Mouse (Mus musculus) embryonic facial prominence, embryonic 10.5 days (tissue): Measurements from ENCODE around the gene Bhlha15. TPM values are rescaled to one million over a fixed set of nuclear protein-coding genes. Genes with fewer than 3 reads are reported as not detected.
A peak's percentile ranks its signal among the peaks of the same experiment; 100 is the strongest.

Experiments used
- DNase-seq: peaks from one replicate; pipeline ENCODE4 v3.0.0-alpha.2; 2017; ENCODE audit warnings: low spot score
- H3K27ac ChIP-seq: fragments of 300-500 bp; sonication (generic); replicated peaks from 2 replicates; pipeline ENCODE4 v1.5.1; 2016; ENCODE audit warnings: mild to moderate bottlenecking
- H3K27me3 ChIP-seq: fragments of 300-500 bp; sonication (generic); replicated peaks from 2 replicates; pipeline ENCODE4 v1.6.1; 2016; ENCODE audit warnings: low read depth, mild to moderate bottlenecking; ENCODE audit not compliant: poor library complexity, severe bottlenecking
- H3K36me3 ChIP-seq: fragments of 300-500 bp; sonication (generic); replicated peaks from 2 replicates; pipeline ENCODE4 v1.6.1; 2016; ENCODE audit warnings: mild to moderate bottlenecking, moderate library complexity
- H3K4me1 ChIP-seq: fragments of 300-500 bp; sonication (generic); 2 replicates; pipeline ENCODE4 v1.6.1; 2016
- H3K4me3 ChIP-seq: fragments of 300-500 bp; sonication (generic); 2 replicates; pipeline ENCODE4 v1.5.1; 2016; ENCODE audit warnings: mild to moderate bottlenecking, moderate library complexity
- H3K9me3 ChIP-seq: fragments of 300-500 bp; sonication (generic); 2 replicates; pipeline ENCODE4 v1.6.1; 2016; ENCODE audit warnings: mild to moderate bottlenecking
- WGBS: fragments of 180-500 bp; shearing (Covaris S2); methylation state at CpG from one replicate; pipeline ENCODE4 v1.1.7; 2016; 5-methylcytosine and 5-hydroxymethylcytosine counted together
- polyA plus RNA-seq: library from polyadenylated mRNA; unstranded; fragments of >200 nt; fragmentation: Nextera tagmentation; extraction: Ambion mirVana; gene quantifications from 2 replicates; pipeline ENCODE4 v1.2.1, GENCODE M21; 2016

The Bhlha15 gene
- polyA plus RNA-seq, 1 experiment from 2014 or later = 0.16 TPM

DNA sequence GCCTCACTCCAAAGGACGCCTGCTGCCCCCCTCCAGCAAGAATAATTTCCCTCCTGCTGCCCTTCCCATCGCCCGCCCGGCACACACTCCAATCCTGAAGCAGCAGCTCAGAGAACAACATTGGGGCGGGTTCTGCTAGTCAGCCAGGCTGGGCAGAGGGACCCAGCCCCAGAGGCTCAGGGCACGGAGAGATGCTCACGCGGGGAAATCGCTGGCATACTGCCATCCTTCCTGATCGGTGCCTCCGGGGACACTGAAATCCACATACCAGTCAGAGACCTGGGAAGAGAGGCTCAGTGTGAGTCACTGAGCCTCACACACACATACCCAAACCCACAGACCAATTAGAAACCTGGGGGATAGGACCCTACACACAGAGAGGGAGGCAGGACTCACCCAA, 10.5 kb downstream of the Bhlha15 start:
- Histone ChIP-seq H3K36me3 (peaks cover 47% of the 10 kb centered on the region), H3K27me3 (no peaks in the 10 kb centered on the region), H3K4me1 (peaks cover 6% of the 10 kb centered on the region; the same call in 1 of the 2 replicates), H3K9me3 (peaks cover 6% of the 10 kb centered on the region; the same call in 1 of the 2 replicates), H3K27ac (no peak overlapping the region), H3K4me3 (no peak overlapping the region)
- WGBS = 87% methylated on average over 11 of the region's 11 CpGs
- no peak for DNase-seq

DNA sequence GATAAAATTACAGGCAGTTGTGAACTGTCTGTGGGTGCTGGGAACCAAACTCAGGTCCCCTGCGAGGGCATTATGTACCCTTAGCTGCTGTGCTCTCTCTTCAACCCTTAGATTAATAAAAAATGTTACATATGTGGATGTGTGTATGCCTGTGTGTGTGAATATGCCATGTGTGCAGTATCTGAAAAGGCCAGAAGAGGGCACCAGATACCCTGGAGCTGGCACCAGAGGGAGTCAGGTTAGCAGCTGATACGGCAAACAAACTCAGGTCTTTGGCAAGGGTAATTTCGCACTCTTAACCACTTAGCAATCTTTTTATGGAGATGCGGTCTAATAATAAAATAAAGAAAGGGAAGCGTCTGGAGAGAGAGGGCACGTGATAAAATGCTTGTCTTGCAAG, 12.3 kb downstream of the Bhlha15 start:
- no peak for DNase-seq
- Histone ChIP-seq H3K9me3 (peaks cover 6% of the 10 kb centered on the region; the same call in 1 of the 2 replicates), H3K36me3 (peaks cover 55% of the 10 kb centered on the region), H3K4me3 (no peak overlapping the region), H3K4me1 (no peaks in the 10 kb centered on the region), H3K27me3 (no peaks in the 10 kb centered on the region), H3K27ac (no peak overlapping the region)
- 92% methylated on average over 6 of the region's 6 CpGs for WGBS

DNA sequence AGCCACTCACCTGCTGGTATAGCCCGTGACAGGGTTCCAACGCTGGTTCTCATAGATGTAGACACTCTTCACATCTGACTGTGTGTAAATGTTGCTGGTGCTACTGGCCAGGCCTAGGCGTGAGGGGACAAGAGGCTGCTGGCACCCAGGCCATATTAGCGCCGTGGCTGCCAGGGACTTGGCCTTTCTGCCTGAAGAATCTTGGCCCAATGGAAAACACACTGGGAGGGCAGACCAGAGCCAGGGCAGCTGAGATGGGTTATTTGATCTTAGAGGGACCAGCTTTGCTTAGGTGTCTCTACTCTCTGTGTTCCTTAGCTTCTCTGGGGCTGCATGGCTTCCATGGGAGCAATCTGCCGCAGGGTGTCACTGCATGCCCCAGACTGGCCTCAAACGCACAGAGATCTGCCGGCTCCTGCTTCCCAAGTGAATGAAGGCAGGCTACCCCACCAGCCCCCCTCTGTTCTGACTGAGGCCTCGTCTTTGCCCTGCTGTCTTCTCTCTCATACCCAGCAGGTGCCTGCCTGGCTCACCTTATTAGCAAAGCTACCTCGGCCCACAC, 13.4 kb downstream of the Bhlha15 start:
- 90% methylated on average over 10 of the region's 10 CpGs for WGBS
- H3K4me1 ChIP-seq = no peaks in the 10 kb centered on the region

DNA sequence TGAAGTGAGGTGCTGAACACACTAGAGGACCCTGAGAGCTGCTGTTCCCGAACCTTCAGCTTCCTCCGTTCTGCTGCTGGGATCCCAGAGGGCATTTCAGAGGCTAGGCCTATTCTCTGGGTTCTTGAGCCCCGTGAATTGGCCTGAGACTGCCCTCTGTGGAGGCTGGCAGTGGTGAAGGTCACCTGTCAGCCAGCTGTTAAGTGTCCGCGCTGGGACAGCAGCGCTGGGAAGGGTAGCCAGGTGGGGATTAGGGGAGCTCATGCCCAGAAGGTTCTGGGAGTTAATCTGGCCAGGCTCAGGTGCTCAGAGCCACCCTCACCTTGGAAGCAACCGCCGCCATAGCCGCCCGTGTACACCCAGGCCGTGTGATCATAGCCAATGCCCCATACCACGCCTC, 14.2 kb downstream of the Bhlha15 start:
- H3K27me3 ChIP-seq = no peaks in the 10 kb centered on the region
- H3K27ac ChIP-seq = no peak overlapping the region; the same call in 1 of the 2 replicates
- DNase-seq = no peak
- peaks cover 63% of the 10 kb centered on the region for H3K36me3 ChIP-seq
- peaks cover 6% of the 10 kb centered on the region; the same call in 1 of the 2 replicates for H3K9me3 ChIP-seq
- no peaks in the 10 kb centered on the region for H3K4me1 ChIP-seq
- 94% methylated on average over 12 of the region's 12 CpGs for WGBS
- H3K4me3 ChIP-seq = no peak overlapping the region

More for the DNA sequence above, 13.4 kb downstream of the Bhlha15 start:
- Histone ChIP-seq H3K27me3 (no peaks in the 10 kb centered on the region), H3K36me3 (peaks cover 60% of the 10 kb centered on the region), H3K4me3 (no peak overlapping the region), H3K9me3 (peaks cover 6% of the 10 kb centered on the region; the same call in 1 of the 2 replicates), H3K27ac (no peak overlapping the region)
- no peak for DNase-seq

DNA sequence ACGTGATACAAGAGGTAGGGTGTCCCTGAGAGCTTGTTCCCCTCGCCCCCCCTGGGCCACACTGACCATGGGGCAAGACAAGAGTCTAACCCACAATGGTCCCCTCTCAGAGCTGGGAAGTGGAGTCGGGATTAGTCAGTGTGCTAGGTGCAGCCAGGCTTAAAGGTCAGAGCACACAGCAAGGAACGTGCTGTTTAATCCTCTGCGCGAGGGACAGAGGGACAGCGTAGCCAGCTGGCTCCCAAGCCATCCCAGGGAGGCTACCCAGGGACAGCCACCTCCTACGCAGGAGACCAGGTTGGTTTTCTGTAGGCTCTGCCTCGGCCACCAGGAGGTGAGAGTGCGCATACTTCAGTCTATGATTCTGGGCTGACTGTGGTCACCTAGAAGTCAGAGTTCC, 14.8 kb downstream of the Bhlha15 start:
- H3K27me3 ChIP-seq = no peaks in the 10 kb centered on the region
- 73% methylated on average over 10 of the region's 10 CpGs for WGBS

DNA sequence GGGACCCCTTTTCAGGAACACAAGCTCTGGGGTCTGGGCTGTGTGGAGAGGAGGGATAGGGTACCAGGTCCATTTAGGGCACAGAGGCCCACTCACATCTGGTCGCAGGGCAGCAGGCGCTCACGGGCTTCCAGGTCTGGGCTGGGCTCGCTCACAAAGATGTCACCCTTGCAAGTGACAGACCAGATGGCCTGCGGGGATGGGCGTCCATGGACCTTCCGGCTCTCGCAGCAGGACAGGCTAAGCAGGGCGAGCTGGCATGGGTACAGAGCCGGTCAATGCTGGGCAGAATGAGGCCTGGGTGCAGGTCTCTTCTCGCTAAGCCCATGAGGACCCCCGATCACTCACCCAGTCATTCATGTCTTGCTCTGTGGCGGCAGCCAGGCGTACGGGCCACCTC, 16.0 kb downstream of the Bhlha15 start:
- Histone ChIP-seq H3K9me3 (peaks cover 6% of the 10 kb centered on the region; the same call in 1 of the 2 replicates), H3K36me3 (peaks cover 70% of the 10 kb centered on the region), H3K27ac (no peak overlapping the region), H3K27me3 (no peaks in the 10 kb centered on the region), H3K4me3 (no peak overlapping the region), H3K4me1 (no peaks in the 10 kb centered on the region)
- 96% methylated on average over 15 of the region's 15 CpGs for whole genome bisulfite sequencing
- no peak for DNase-seq

More for the DNA sequence above, 14.8 kb downstream of the Bhlha15 start:
- H3K27ac ChIP-seq = no peak overlapping the region
- H3K4me1 ChIP-seq = no peaks in the 10 kb centered on the region
- H3K36me3 ChIP-seq = peaks cover 69% of the 10 kb centered on the region
- DNase-seq = no peak
- peaks cover 6% of the 10 kb centered on the region; the same call in 1 of the 2 replicates for H3K9me3 ChIP-seq
- no peak overlapping the region for H3K4me3 ChIP-seq

DNA sequence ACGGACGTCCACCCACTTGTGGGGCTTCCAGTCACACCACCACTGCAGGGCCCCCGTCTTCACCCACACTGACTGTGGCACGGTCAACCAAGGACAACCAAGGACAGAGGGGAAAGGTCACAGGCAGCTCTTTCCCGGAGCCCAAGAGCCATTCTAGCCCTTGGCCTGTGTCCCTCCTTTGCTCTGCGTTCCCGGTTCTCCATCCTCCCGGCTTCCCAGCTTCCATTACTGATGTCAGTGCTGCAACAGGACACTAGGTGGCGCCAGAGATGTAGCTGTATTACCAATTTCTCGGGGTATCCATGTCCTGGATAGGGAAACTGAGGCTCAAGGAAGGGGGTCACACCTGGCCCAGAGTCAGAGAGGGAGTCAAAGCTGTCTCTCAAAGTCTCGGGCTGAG, 17.4 kb downstream of the Bhlha15 start:
- H3K36me3 ChIP-seq = peaks cover 76% of the 10 kb centered on the region
- no peaks in the 10 kb centered on the region for H3K4me1 ChIP-seq
- 52% methylated on average over 11 of the region's 11 CpGs for WGBS
- no peak overlapping the region for H3K27ac ChIP-seq
- no peaks in the 10 kb centered on the region for H3K27me3 ChIP-seq
- no peak overlapping the region for H3K4me3 ChIP-seq
- peak; percentile 49 for DNase-seq
- H3K9me3 ChIP-seq = peaks cover under 1% of the 10 kb centered on the region; the same call in 1 of the 2 replicates

DNA sequence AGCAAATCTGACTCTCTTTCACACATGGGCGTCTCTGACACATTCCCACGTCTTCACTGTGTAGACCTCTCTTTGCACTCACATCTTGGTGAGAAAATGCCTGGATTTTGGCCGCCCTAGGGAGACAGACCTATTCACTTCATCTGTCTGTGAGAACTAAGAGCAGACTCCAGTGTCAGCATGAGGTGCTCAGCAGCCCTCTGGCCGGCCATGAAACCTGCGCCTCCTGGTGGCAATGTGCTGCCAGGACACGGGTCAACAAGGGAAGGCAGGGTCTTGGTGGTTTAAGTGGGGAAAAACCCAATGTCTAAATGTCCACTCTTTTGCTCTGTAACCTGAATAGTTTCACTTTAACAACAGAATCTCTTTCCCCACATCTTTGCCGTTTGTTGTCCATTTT, 24.4 kb downstream of the Bhlha15 start:
- DNase-seq = peak; percentile 77
- Histone ChIP-seq H3K9me3 (no peaks in the 10 kb centered on the region), H3K36me3 (peaks cover 67% of the 10 kb centered on the region), H3K4me1 (peaks cover 6% of the 10 kb centered on the region), H3K4me3 (no peak overlapping the region), H3K27me3 (no peaks in the 10 kb centered on the region), H3K27ac (no peak overlapping the region)
- WGBS = 29% methylated on average over 7 of the region's 7 CpGs

DNA sequence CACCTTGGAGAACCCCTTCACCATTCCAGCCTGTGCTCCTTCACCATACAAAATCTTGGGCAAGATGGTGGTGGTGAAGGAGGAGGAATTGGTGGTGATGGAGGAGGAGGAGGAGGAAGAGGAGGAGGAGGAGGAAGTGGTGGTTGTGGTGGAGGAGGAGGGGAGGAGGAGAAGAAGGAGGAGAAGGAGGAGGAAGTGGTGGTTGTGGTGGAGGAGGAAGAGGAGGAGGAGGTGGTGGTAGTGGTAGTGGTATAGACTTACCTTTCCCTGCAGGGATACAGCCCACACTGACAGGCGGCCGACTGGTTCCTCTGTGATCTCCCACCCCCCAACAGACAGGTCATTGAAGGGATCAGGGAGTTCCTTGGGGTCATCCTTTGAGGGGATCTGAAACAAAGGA, 25.9 kb downstream of the Bhlha15 start:
- Histone ChIP-seq H3K27me3 (no peaks in the 10 kb centered on the region), H3K27ac (no peak overlapping the region), H3K4me3 (no peak overlapping the region), H3K9me3 (no peaks in the 10 kb centered on the region), H3K36me3 (peaks cover 52% of the 10 kb centered on the region), H3K4me1 (peaks cover 11% of the 10 kb centered on the region)
- DNase-seq = no peak
- WGBS = 88% methylated on average over 2 of the region's 2 CpGs

DNA sequence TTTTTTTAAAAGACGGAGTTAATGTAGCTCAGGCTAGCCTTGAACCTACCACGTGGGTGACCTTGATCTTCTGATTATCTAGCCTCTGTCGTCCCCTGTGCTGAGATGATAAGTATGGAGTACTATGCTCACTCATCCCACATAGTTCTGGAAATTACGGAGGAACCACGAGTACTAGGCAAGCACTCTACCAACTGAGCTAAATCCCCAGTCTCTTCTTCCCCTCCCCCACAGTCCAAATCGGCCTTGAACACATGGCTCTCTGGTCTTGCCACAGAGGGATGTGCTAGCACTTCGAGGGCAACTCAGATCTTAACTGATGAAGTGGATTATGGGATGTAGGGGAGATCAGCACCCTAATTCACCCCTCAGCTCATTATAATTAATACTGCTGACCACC, 28.0 kb downstream of the Bhlha15 start:
- WGBS = 87% methylated on average over 7 of the region's 7 CpGs
- H3K36me3 ChIP-seq = peaks cover 34% of the 10 kb centered on the region
- H3K27me3 ChIP-seq = no peaks in the 10 kb centered on the region
- no peaks in the 10 kb centered on the region for H3K9me3 ChIP-seq
- no peak overlapping the region for H3K27ac ChIP-seq
- DNase-seq = no peak
- peaks cover 31% of the 10 kb centered on the region for H3K4me1 ChIP-seq
- H3K4me3 ChIP-seq = no peak overlapping the region

DNA sequence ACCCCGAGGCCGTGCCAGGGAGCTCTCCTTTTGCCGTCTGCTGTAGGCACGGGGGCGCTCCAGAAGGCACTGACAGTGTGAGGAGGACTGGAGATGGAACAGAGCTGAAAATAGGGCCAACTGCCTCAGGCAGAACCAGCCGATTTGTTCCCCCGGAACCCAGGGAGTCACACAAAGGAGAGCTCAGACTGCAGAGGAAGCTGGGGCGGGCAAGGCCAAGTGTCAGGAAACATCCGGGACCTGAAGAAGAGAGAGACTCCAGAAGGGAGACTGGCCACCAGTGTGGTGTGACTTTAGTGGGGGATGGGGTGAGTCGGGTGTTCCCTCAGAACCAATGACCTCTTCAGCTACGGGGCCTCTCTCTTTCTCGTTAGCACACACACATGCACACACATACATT, 29.2 kb downstream of the Bhlha15 start:
- Histone ChIP-seq H3K9me3 (no peaks in the 10 kb centered on the region), H3K4me1 (peaks cover 37% of the 10 kb centered on the region), H3K36me3 (peaks cover 25% of the 10 kb centered on the region), H3K27ac (peak overlapping the region; percentile 54), H3K4me3 (no peak overlapping the region), H3K27me3 (no peaks in the 10 kb centered on the region)
- peak; percentile 36 for DNase-seq
- WGBS = 43% methylated on average over 12 of the region's 12 CpGs

DNA sequence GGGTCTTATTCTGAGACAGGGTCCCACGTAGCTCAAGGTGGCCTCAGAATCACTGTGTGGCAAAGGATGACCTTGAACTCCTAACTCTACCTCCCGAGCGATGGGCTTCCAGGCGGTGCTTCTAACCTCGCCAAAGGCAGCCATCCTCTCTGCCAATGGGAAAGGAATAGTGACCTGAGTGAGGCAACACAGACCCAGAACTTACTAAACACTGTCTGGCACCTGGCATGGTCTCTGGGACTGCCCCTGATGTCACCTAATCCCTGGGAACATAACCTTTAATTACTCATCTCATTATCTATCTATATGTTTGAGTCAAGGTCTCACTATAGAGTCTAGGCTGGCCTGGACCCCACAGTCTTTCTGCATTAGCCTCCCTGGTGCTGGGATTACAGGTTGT, 29.9 kb downstream of the Bhlha15 start:
- Histone ChIP-seq H3K27ac (no peak overlapping the region), H3K9me3 (no peaks in the 10 kb centered on the region), H3K27me3 (no peaks in the 10 kb centered on the region), H3K4me1 (peaks cover 37% of the 10 kb centered on the region), H3K4me3 (no peak overlapping the region), H3K36me3 (peaks cover 22% of the 10 kb centered on the region)
- WGBS = 91% methylated on average over 5 of the region's 5 CpGs
- DNase-seq = no peak

DNA sequence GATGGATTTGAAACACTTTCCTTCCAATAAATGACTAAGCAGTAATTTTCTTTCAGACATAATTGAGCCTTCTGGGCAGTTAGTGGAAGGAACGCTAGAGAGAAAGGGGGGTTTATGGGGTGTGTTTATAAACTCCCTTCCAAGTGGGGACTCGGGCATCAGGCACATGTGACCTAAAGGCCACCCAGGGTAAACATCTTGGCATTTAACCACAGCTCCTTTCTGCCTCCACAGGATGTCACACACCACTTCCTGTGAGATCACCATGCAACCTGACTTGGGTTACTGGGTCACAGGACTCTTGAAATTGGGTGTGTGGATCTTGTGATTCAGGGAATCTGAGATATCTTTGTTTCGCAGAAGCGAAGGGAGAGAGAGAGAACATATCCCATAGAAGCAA, 31.2 kb downstream of the Bhlha15 start:
- Histone ChIP-seq H3K4me3 (no peak overlapping the region), H3K27me3 (no peaks in the 10 kb centered on the region)
- WGBS = 72% methylated on average over 4 of the region's 4 CpGs

More for the DNA sequence above, 31.2 kb downstream of the Bhlha15 start:
- Histone ChIP-seq H3K4me1 (peaks cover 37% of the 10 kb centered on the region), H3K9me3 (no peaks in the 10 kb centered on the region), H3K36me3 (peaks cover 12% of the 10 kb centered on the region), H3K27ac (no peak overlapping the region)
- DNase-seq = no peak
